Mouse (Mus musculus): ENCODE measurements around the gene Lama2.

The Lama2 gene

DNA sequence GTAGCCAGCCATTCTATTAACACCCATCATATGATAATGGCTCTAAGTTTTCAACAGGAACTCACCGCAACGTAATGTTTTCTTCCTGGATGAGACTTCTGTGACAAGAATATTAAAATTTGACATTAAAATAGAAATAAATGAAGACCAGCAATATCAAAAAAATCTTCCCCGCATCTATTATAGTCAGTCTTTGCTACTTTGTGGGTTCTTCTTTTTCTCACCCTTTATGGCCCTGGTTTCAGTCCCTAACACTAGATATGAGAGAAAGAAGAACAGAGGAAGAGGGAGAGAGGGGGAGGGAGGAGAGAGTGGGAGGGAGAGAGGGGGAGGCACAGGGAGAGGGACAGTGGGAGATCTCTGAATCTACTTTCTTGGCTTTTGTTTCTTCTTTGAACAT lies at the start of gene Lama2:
Gene Lama2 (minus strand): TSS at position 101 of the 400 bp plus-strand sequence.
- DNase-seq: no peak

DNA sequence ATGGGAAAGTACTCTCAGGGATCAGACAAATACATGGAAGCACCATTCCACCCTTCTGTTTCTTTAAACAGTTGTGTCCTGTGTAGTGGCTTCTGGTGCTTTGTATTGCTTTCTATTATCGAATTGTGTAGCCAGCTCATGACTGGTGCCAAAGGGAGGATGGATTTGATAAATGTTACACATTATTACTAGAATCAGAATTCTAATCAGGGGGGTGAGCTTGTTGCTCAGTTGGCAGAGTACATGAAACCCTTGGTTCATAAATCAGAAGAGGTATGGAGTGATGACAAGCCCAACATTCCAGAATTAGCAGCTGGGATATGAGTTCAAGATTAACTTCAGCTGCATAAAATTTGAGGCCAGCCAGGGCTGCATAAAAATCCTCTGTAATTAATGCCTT lies 44.8 kb upstream of the Lama2 start:
- no peak for DNase-seq

DNA sequence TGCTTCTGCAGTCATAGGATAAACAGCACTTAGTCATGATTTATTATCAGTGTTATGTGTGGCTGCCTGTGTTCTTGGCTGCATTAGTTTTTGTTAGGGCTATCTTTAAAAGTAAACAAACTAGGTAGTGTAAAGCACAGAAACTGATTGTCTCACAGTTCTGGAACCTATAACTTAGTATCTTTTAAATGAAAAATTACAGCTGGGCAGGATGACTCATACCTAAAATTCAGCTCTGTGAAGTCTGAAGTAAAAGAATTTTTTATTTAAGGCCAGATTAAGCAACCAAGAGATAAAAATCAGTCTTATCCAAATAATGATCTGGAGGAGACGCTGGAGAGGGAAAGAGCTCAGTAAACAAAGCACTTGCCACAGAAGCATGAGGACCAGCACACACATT lies 43.8 kb upstream of the Lama2 start:
- no peak for DNase-seq

DNA sequence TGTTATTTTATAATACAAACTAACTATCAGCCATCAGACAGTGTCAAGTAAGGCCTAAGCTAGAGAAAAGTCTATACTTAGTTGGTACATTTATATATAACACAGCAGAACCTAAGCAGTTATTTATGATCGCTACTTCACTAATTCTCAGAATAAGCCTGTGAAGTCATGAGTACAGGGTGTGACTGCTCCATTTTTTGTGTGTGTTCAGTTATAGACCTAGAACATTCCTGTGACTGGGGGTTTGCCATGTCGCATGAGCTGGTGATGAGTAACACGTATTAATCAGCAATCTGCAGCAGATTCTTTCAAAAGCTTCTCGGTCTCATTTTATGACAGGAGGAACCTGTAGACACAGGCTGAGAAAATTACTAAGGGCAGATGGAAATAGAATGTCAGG lies 34.6 kb upstream of the Lama2 start:
- DNase-seq: no peak

DNA sequence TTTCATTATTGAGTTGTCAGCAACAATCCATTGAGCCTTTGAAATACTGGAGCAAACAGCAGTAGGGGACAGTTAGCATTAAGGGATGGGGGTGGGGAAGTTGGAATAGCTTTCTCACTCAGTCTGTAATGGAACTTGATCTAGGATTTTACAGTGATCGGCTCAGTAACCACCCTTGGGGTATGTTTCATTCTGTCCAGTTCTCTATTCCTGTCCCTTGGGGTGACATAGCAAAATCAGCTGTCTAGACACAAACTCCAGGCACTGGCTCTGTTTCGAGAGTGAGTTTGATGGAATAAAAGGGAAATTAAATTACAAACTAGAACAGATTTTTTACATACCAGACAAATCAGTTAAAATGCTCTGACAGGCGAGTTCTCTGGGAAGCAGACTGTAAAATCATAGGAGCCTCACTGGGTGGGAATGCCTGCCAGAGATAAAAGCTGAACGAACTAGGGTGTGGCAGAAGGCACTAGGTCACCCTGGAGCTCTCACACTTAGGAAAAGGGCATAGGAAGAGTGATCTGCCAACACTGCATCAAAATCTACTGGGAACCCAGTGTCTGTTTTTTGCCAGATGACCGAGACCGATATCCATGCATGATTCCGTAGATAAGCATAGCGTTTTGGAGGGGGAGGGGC lies 33.3 kb upstream of the Lama2 start:
- no peak for DNase-seq

DNA sequence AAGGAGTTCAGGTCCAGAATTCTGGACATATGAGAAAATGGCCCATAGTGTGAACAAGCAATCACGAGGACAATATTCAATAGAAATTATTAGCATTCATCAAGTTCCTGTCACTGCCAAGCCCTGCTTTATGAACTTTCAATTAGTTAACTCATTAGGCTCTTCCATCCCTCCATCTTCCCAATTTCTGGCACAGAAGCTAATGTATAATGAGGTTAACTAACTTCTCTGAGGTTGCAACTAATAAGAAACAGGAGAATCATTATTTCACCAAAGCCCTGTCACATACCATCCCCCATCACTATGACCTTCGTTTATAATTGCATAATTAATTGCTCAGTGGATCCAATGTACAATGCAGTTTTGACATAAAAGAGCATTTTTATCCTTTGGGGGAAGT lies 16.2 kb upstream of the Lama2 start:
- no peak for DNase-seq

DNA sequence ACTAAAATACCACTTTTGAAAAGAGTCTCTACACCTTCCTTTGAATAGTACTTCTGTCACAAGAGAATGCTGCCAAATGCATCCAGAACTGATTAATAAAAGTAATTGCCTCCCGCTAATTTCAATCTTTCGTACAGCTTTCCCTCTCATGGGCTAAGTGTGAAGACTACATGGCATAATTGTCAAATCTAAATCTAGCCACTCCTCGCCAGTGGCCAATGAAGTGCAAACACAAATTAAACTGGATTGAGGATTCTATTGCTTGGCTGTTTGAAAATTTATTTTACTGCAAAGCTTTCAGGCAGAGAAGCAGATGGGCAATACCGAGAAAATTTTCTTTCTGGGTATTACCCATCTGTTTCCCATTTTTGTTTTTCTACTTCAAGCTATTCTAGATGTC lies 11.4 kb upstream of the Lama2 start:
- DNase-seq: no peak

DNA sequence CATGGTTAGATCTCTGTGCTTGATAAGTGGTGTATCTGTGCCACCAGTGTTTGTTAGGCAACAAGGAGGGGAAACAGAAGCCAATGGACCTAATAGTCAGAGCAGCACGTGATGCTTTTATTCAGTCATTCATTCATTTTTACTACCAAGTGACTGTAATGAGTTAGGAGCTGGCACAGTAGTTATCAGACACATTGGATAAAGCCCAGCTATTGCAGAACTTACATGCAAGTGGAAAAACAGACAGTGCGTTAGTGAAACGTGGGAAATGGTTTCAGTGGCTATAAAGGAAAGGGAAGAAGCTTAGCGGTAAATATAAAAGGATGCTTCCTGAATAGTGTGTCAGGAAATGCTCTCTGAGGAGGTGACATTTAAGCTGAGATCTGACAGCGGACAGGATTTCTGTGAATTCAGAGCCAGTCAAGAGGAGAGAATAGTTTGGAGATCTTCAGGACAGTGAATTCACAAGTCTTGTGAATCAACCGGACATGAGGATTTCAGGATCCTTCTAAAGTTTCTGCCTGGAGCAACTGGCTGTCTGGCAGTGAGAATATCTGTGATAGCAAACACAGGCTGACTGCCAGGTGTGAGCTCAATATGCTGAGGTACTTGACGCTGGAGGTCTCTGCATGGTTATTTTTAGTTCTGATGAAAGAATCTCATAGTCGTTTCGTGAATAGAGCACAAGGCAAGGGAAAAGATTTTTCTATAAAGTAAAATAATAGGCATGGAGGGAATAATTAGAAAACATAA lies 2.3 kb upstream of the Lama2 start:
- no peak for DNase-seq

DNA sequence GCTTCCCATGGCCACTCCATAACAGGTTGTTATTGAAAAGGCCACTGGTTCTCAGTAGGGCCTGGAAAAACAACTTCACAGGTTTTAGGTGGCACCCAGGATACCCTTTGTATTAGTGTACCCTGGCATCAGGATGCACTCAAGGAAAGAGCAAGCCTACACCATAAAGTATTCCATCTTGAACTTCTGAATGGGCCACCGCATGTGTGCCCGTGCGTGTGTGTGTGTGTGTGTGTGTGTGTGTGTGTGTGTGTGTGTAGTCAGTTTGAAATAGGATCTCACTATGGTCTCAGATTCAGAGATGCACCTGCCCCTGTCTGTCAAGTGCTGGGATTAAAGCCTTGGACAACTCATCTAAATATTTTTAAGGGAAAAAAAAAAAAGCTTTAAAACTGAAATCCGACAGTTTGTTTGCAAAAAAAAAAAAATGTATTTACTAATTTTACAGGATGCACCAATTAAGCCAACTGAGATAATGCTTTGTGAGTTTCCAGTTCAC lies 2.0 kb downstream of the Lama2 start:
- no peak for DNase-seq

DNA sequence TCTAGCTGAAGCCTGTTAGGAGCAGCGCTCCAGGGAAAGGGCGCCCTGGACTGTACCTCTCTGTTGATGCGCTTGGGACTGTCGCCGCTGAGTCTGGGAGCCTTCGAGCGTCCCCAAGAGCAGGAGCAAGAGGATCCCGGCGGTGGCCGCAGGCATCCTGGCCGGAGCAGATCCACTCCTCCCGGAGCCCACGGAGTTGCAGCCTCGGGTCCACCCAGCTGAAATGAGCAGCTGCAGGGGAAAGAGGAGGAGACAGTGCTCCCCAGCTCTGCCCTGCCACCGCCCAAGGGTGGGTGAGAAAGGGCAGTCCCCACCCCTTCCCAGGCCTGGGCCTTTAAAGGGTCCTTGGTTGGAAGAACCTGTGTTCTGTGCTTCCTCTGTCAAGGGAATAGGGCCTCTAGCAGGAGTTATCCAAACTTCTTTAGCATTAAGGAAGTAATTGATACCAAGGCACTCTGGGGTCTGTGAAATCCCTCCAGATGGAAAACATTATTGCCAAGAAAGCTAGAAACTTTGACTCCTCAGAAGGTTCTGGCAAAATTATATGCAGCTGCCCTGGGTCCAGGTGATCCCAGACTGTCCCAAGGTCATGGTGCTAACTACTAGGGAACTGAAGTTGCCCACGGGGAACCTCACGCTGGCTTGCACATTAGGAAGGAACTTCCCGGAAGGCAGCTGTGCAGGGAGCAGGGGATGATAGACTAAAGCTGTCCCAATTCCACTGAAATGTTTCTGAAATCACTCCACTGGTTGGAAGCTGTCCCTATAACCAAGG lies 2.7 kb downstream of the Lama2 start:
- DNase-seq: peak in 1 of 2 experiments; percentile 5

DNA sequence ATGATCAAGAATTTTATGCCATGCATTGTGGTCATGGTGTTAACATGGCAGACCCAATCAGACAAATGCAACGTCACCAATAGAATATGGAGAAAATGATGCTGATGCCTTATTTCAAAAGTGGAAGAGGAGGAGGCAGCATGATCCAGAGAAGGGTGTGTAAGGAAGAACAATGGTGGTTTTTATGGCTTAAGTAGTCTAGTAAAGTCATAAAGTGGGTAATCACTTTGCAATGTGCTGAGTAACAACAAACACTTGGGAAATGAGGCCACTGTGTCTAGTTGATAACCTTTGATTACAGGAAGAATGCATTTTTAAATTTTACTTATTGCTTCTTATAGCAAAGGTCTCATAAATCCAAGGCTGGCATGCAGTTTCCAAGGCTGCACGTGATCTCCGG lies 23.9 kb downstream of the Lama2 start:
- no peak for DNase-seq

DNA sequence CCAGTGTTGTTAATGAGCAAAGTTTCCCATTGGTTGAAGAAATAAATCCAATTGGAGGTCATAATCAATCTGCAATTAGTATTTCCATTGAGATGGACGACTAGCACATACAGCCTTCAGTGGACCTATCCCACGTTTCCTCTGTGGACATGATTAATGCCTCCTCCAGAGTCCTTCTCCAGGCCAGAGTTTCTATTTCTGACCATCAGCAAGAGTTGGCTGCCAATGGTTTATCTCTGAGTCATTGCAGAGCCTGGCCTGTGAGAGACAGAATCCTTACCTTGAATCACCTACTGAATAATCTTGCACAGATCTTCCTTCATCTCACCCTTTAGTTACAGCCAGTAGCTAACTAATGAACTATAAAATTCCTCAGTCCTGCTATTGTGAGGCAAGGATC lies 86.3 kb downstream of the Lama2 start:
- DNase-seq: no peak

DNA sequence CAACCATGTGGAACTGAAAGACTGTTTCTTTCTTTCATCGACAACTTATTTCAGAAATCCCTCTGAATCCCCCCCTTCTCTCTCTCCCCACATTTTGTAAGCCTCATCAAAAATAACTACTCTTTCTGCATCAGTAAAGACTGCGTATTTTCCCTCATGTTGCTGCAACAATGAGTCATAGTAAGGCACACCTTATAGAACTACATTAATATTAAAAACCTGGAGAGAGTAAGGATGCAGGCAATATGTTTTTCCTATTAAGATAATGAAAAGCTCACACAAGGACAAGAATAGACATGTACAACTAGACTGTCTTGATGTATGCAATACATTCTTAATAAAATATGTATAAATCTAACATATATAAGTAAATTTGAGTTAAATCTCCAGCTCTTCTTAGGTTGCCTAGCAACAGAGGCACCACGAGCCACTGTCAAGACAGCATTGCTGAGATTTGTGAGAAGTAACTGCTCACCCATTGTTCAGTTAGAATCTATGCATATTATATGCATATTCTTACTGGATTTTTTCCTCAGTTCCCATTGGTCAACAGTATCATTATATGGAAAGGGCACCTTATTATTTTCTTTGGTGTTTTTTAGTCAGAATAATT lies 110.6 kb downstream of the Lama2 start:
- no peak for DNase-seq

DNA sequence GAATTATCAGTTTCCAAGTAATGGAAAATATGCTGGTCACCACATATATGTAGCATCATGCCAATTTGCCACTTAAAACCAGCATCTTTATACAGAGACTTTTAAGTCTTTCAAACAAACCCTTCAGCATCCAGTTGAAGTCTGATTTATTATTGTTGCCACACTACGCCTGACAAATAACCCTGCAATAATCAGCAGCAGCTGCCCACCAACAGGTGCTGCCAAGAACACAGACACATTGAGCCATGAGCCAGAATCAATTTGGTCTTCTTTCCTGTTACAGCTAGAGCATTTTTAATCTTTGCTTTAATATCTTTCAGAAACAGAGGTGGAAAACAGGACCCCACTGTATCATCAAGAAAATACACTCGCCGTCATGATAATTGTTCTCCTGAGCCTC lies 118.7 kb downstream of the Lama2 start:
- no peak for DNase-seq

DNA sequence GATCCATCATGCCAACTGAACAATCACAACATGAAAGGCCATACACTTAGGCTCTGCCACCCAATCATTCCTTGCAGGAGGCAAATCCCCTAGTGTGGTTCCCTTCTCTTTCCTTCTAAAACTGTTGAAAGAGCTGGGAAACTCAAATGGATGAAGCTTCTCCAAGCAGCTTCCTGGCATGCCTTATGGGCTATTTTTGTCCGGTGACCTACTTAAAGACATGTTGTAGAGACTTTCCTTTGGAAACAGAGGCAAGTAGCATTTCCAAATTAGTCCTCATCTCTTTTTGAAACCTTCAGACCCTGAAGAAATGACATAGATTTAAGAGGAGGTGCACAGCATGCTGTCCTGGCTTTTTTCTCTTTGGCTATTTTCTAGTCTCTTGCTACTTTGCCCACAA lies 131.1 kb downstream of the Lama2 start:
- DNase-seq: no peak

DNA sequence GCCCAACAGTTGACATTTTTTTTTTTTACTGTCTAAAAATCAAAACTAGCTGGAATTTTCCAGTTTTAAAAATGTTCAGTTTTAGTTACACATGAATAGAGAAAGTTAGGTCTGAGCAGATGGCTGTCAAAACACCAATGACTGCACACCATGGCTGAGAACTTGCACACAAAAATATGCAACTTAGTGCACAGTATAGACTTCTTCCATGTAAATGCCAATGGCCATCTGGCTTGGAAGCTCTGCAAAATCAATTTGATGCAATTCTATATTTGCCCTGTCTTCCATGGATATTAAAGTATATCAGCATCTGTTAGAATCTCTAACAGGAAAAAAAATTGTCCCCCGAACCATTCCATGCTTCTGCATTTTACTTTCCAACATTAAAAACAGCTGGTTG lies 135.5 kb downstream of the Lama2 start:
- DNase-seq: no peak

DNA sequence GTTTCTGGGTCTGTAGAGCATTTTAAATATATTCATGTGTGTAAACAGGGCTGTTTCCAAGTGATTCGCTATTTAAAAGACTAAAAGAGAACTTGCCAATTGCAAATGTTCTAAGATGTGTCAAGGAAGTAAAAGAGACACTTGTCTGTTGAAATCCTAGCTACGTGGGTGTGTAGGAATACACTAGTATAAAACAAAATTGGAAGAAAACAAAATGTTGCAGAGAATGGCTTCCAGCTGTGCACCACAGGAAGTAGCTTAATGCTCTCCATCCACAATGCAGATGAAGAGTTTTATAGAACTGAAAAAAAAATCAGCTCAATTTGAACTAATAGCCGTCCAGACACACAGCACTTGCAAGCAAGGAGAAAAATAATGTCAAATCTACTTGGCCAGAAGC lies 144.0 kb downstream of the Lama2 start:
- no peak for DNase-seq

DNA sequence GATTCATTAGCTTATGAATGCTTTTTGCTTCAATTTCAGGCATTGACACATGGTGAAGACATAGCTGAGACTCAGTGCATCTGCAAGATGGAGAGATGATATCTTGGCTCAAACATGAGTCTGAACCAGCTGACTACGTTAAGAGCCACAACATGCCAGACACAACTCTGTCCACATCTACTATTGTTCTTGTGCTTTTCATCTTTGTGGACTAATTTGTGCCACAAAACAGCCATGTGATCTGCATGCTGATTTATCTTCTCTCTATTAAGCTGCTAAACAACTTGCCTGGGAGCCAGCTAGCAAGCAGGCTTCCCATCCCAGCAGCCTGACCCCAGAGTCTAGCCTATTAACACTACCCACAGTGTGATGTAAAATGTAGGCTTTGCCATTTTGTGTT lies 151.3 kb downstream of the Lama2 start:
- no peak for DNase-seq

DNA sequence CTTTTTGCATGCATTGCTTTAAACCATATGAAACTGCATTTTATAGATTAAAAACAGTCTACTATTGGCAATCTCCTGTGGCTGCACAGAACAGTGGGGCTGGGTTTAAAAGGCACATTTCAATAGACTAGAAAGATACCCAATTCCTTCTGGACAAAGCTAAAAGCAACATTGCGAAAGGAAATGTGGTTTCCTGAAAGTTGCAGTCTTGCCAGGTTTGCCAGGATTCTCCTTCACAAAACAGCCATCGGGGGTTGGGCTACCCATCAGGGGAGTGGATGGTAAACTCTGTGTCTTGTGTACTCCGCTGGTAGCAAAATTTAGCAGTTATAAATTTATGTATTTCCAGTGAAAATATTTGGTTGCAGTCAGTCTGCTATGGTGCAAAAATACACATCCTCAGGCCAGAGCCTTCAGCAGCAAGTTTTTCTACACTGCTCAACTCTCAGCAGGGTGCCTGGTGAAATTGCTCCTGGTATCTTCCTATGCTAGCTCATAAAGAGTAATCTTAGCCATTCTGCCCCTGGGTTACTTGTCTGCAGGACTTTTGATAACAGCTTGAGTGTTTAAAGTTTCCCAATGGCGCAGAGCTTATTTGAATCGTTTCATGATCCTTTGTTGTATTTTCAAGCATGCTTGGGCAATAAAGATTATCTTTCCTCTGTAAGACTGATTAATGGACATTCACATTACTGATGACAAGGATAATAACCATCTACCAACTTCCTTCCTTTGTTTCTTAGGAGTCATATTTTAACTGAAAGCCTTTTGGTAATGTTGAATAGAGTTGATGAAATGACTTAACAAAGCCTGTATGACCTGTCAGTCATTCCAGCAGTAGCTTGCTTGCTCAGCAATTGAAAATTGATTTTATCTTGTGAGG lies 205.7 kb downstream of the Lama2 start:
- no peak for DNase-seq

DNA sequence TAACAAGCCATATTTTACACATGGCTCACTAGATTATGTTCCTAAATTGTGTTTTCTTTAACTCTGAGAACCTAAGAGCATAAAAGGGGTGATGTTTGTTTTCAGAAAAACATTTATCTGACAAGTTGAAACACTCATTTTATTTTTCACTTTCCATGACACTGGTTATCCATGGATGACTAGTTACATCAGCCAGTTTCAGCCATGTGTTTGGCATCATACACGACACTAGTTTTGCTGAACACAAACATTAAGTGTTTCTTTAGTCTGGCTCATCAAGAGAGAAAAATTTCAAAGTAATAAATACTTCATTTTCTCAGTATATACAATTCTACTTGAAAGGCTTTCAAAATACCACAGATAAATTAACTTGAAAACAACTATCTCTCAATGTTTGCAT lies 228.8 kb downstream of the Lama2 start:
- no peak for DNase-seq

DNA sequence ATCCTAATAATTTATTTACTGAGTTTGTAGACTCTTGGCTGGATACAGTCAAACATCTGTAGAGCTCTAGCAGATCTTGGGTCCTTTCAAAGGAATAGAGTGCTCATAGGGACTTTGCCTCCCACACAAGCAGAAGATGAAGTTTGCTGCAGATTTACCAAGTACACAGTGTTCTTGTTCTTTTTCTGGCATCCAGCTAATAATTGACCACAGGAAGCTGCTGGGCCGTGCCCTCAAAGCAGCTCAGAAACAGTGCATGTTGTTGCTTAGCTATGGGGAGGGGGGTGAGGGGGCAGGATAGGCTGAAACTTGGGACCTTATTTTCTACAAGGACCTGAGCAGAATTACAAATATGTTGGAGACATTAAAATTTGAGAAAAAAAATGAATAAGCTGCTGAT lies 232.0 kb downstream of the Lama2 start:
- no peak for DNase-seq

DNA sequence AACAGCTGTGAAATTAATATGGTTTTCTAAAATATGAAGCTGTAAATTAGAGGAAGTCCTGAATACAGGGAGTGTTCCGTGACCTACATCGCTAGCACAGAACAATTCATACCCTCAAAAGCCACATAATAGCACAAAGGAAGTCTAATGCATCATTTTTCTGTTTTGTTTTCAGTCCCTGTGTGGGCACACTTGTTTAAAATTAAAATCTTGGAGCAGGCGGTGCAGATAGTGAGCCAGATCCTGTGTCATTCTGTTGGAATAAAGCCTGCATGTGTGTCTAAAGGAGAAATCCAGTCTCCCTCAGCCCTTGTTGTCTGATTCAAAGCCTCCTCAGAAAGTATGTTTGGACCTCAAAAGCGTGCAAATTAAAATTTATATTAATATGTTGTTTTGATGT lies 234.9 kb downstream of the Lama2 start:
- no peak for DNase-seq

Data from spleen, adult 18-20 months (tissue).